Mouse (Mus musculus): Measurements from ENCODE around the gene P2ry2. TPM values are rescaled to one million over a fixed set of nuclear protein-coding genes. Genes with fewer than 3 reads are reported as not detected.
A peak's percentile ranks its signal among the peaks of the same experiment; 100 is the strongest.

P2ry2 gene
- total RNA-seq, 2 experiments from 2014 or later: 34.3 to 43.7 TPM

GRCm38 (mm10) chr7:100988092-100988491 is 24.6 kb downstream of the P2ry2 start:
- peak; percentile 70 for DNase-seq

GRCm38 (mm10) chr7:100984452-100985395 is 27.9 kb downstream of the P2ry2 start:
- DNase-seq: peak; percentile 39

DNA sequence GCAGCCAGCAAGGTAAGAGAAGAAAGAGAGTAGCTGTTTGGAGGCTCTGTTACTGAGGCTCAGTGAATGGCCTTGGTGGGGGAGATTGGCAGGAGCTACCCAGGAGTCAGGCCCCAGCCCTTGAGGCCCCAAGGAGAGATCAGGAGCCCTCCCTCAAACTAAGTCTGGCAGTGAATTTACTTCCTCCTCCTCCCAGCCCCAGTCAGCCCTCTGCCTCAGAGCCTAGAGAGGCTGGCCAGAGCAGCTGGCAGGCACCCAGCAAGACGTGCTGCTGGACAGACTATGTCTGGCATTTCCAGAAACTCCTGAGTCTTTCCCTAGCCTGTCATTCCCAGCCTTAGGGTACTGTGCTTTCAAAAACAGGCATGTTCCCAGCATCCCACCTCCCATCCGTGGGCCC is 33.5 kb downstream of the P2ry2 start:
- DNase-seq: peak; percentile 61

- no peak for DNase-seq
These were observed 34.5 kb downstream of the P2ry2 start for GRCm38 (mm10) chr7:100978171-100978570.

- DNase-seq: no peak
These were observed 38.3 kb downstream of the P2ry2 start, which contains the start of gene P2ry6 for GRCm38 (mm10) chr7:100974135-100974903. TSS of gene P2ry6 (minus strand) at chr7:100974649.

DNA sequence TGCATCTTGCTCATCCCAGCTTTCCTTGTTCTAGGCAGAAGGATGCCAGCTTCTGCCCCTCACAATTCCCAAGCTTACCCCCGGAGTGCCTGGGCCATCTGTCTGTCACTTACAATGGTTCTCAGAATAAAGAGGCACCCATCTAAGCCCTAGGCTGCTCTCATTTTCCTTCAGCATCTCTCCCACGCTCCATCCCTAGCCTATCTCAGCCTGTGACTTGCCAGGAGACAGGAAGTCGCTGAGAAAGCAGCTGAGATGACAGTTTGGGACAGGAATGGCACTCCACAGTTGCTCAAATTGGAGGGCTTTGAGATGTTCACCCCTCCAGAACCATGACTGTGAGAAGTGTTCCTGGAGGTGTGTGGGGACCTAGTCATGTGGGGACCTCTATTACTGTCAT is 39.8 kb downstream of the P2ry2 start:
- DNase-seq: no peak

- no peak for DNase-seq
These were observed 43.6 kb downstream of the P2ry2 start for GRCm38 (mm10) chr7:100968874-100969659.

- no peak for DNase-seq
These were observed 44.3 kb downstream of the P2ry2 start for GRCm38 (mm10) chr7:100968376-100968775.

- no peak for DNase-seq
These were observed 44.8 kb downstream of the P2ry2 start for GRCm38 (mm10) chr7:100967850-100968249.

GRCm38 (mm10) chr7:100966014-100966413 is 46.7 kb downstream of the P2ry2 start:
- no peak for DNase-seq

GRCm38 (mm10) chr7:100965079-100965478 is 47.6 kb downstream of the P2ry2 start:
- no peak for DNase-seq

DNA sequence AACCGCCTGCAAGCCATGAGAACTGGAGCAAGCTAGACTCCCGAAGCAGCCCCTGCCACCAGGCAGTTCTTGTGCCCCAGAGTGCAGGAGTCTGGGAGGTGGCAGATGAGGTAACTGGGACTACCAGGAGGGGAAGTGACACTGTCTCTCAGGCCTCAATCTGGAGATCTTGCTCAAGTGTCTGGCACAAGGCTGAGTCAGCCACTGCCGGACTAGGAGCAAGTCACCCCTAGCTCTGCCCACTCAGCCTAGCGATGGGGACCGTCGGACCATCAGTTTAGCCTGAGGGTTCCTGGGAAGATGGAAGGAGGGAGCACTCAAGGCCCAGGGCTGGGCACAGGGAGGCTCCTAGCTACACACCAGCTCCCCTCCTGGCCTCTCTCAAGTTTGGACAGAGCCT is 48.4 kb downstream of the P2ry2 start:
- DNase-seq: no peak

GRCm38 (mm10) chr7:100963381-100963780 is 49.3 kb downstream of the P2ry2 start:
- DNase-seq: no peak

DNA sequence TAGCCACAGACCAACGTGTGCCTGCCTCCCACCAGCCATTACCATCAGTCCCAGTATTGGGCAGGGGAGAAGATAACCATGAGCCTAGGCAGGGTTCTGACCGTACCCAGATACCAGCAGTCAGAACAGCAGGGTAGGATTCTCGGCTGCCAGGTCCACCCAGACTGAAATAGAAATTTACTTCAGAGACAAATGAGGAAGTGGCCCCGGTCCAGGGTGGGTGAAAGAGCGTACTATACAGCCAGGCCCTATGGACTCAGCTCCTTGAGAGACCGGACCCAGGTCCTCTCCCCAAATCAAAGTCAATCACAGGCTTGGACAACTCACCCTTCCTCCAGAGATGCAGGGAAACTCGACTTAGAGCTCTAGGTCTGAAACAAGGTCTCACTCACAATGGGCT is 51.5 kb downstream of the P2ry2 start:
- DNase-seq: no peak

- no peak for DNase-seq
These were observed 52.2 kb downstream of the P2ry2 start for GRCm38 (mm10) chr7:100960462-100960861.

- DNase-seq: no peak
These were observed 54.2 kb downstream of the P2ry2 start for GRCm38 (mm10) chr7:100958426-100958825.

GRCm38 (mm10) chr7:100952686-100953085 is 60.0 kb downstream of the P2ry2 start:
- no peak for DNase-seq

- no peak for DNase-seq
These were observed 60.8 kb downstream of the P2ry2 start for GRCm38 (mm10) chr7:100951903-100952302.

- DNase-seq: peak; percentile 54
These were observed 62.1 kb downstream of the P2ry2 start for GRCm38 (mm10) chr7:100950481-100951010.

DNA sequence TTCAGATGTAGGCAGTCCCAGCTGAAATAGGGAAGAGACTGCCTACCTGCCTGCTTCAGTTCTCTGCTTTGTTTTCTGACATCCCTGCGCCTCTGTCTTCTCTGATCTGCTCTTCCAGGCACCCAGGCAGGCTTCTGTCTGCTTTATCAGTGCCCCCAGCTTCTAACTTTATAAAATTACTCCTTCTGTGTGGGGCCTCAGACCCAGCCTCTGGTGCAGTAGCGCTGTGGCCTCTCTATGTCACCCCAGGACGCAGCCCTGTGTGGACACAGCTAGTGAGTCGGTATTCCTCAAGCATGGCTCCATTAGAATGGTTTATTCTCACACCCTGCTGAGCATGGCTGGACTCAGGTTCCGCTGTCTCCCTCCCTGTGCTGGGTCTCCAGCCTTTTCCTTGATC is 62.6 kb downstream of the P2ry2 start:
- no peak for DNase-seq
